Mouse (Mus musculus): ENCODE results near the gene Tnr.

Tnr gene

GRCm38 (mm10) chr1:159678221-159678935, 154.8 kb downstream of the Tnr start:
- Histone ChIP-seq H3K27me3 (ENCODE audit: control insufficient read depth, insufficient read depth, low read length, poor library complexity, severe bottlenecking) (no peaks in the 10 kb centered on the region), H3K36me3 (ENCODE audit: control insufficient read depth, insufficient read depth, low read length, poor library complexity, severe bottlenecking) (no peaks in the 10 kb centered on the region)
- DNase-seq (ENCODE audit: low read depth, low spot score): no peak

GRCm38 (mm10) chr1:159681252-159681651, 157.7 kb downstream of the Tnr start:
- Histone ChIP-seq H3K27me3 (ENCODE audit: control insufficient read depth, insufficient read depth, low read length, poor library complexity, severe bottlenecking) (no peaks in the 10 kb centered on the region), H3K36me3 (ENCODE audit: control insufficient read depth, insufficient read depth, low read length, poor library complexity, severe bottlenecking) (no peaks in the 10 kb centered on the region)
- no peak for DNase-seq (ENCODE audit: low read depth, low spot score)

GRCm38 (mm10) chr1:159686476-159687231, 163.1 kb downstream of the Tnr start:
- no peaks in the 10 kb centered on the region for H3K27me3 ChIP-seq (ENCODE audit: control insufficient read depth, insufficient read depth, low read length, poor library complexity, severe bottlenecking)
- no peak for DNase-seq (ENCODE audit: low read depth, low spot score)
- H3K36me3 ChIP-seq (ENCODE audit: control insufficient read depth, insufficient read depth, low read length, poor library complexity, severe bottlenecking): no peaks in the 10 kb centered on the region

DNA sequence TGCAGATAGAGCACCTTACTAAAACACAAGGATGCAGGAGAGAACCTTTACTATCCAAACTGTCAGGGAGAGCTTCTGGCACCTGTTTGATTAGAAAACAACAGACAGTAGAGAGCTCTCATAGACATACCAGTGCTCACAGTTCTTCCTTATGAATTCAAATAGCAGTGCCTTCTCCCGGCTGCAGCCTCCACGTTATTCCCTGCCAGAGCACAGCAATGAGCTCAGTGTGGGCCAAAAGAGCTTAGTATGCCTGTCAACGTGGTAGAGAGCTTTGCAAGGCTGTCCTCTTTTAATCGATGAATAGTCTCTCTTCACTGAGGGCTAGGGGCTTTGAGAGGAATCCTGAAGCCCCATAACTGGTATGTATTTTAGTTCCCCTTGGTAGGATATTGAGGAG, 173.1 kb downstream of the Tnr start:
- Histone ChIP-seq H3K36me3 (ENCODE audit: control insufficient read depth, insufficient read depth, low read length, poor library complexity, severe bottlenecking) (no peaks in the 10 kb centered on the region), H3K27me3 (ENCODE audit: control insufficient read depth, insufficient read depth, low read length, poor library complexity, severe bottlenecking) (no peaks in the 10 kb centered on the region)
- DNase-seq (ENCODE audit: low read depth, low spot score): no peak

DNA sequence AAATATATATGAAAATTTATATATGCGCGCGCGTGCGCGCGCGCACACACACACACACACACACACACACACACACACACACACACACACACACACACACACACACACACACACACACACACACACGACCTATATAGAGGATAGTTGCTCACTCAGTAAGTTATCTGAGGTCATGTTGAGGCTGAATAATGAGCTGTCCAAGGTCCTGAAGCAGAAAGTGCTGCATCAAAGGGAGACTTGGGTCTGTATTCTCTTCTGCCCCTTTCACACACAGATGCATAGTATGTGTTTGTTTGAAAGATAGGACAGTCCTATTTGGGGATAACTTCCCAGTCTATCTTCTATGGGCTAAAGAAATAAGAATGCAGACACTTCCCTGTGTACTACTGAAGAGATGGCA, 178.5 kb downstream of the Tnr start:
- DNase-seq (ENCODE audit: low read depth, low spot score): peak; percentile 17
- Histone ChIP-seq H3K27me3 (ENCODE audit: control insufficient read depth, insufficient read depth, low read length, poor library complexity, severe bottlenecking) (no peaks in the 10 kb centered on the region), H3K36me3 (ENCODE audit: control insufficient read depth, insufficient read depth, low read length, poor library complexity, severe bottlenecking) (no peaks in the 10 kb centered on the region)

GRCm38 (mm10) chr1:159704925-159705324, 181.4 kb downstream of the Tnr start:
- no peaks in the 10 kb centered on the region for H3K27me3 ChIP-seq (ENCODE audit: control insufficient read depth, insufficient read depth, low read length, poor library complexity, severe bottlenecking)
- no peak for DNase-seq (ENCODE audit: low read depth, low spot score)
- H3K36me3 ChIP-seq (ENCODE audit: control insufficient read depth, insufficient read depth, low read length, poor library complexity, severe bottlenecking): no peaks in the 10 kb centered on the region

- no peaks in the 10 kb centered on the region for H3K36me3 ChIP-seq (ENCODE audit: control insufficient read depth, insufficient read depth, low read length, poor library complexity, severe bottlenecking)
- no peaks in the 10 kb centered on the region for H3K27me3 ChIP-seq (ENCODE audit: control insufficient read depth, insufficient read depth, low read length, poor library complexity, severe bottlenecking)
- no peak for DNase-seq (ENCODE audit: low read depth, low spot score)
These were observed 192.7 kb downstream of the Tnr start for GRCm38 (mm10) chr1:159716301-159716700.

DNA sequence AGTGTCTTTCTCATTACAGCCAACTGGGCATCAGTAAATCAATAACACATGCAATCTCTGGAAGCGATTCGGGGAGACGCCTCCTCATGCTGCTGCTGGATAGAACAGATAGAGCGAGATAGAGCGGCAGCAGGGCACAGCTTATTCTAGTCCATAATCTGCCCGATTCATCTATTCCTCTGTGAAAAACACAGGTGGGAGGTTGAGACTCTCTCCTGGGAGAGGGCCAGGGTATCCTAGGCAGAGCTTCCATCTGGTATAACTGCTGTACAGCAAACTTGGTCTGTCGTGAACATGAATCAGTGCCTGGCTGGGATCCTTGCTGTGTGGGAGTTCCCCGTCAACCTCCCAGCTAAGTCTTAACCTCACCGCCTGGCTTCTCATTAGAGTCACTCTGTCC, 193.4 kb downstream of the Tnr start:
- no peak for DNase-seq (ENCODE audit: low read depth, low spot score)
- Histone ChIP-seq H3K36me3 (ENCODE audit: control insufficient read depth, insufficient read depth, low read length, poor library complexity, severe bottlenecking) (no peaks in the 10 kb centered on the region), H3K27me3 (ENCODE audit: control insufficient read depth, insufficient read depth, low read length, poor library complexity, severe bottlenecking) (no peaks in the 10 kb centered on the region)

GRCm38 (mm10) chr1:159723733-159724132, 200.2 kb downstream of the Tnr start:
- no peaks in the 10 kb centered on the region for H3K27me3 ChIP-seq (ENCODE audit: control insufficient read depth, insufficient read depth, low read length, poor library complexity, severe bottlenecking)
- no peak for DNase-seq (ENCODE audit: low read depth, low spot score)

GRCm38 (mm10) chr1:159729270-159729669, 205.7 kb downstream of the Tnr start:
- no peaks in the 10 kb centered on the region for H3K36me3 ChIP-seq (ENCODE audit: control insufficient read depth, insufficient read depth, low read length, poor library complexity, severe bottlenecking)
- H3K27me3 ChIP-seq (ENCODE audit: control insufficient read depth, insufficient read depth, low read length, poor library complexity, severe bottlenecking): no peaks in the 10 kb centered on the region
- DNase-seq (ENCODE audit: low read depth, low spot score): no peak

More at GRCm38 (mm10) chr1:159723733-159724132, 200.2 kb downstream of the Tnr start:
- H3K36me3 ChIP-seq (ENCODE audit: control insufficient read depth, insufficient read depth, low read length, poor library complexity, severe bottlenecking): no peaks in the 10 kb centered on the region

DNA sequence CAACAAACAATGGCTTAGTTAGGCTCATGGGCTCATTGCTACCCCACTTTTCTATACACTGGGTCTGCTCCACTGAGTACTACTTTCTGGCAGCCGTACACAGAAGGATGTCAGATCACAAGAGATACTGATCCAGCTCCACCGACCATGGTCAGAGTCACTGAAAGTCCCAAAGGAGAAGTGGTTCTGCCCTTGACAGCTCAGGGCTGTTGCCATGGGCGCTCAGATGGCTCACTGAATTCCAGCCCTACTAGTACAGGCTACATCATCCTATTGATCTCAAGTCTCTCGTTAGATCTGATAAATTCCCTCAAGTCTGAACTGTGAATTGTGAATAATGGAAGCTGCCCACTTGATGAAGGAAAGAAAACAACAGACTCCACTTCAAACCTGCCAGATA, 207.3 kb downstream of the Tnr start:
- Histone ChIP-seq H3K27me3 (ENCODE audit: control insufficient read depth, insufficient read depth, low read length, poor library complexity, severe bottlenecking) (no peaks in the 10 kb centered on the region), H3K36me3 (ENCODE audit: control insufficient read depth, insufficient read depth, low read length, poor library complexity, severe bottlenecking) (no peaks in the 10 kb centered on the region)
- no peak for DNase-seq (ENCODE audit: low read depth, low spot score)

- no peaks in the 10 kb centered on the region for H3K27me3 ChIP-seq (ENCODE audit: control insufficient read depth, insufficient read depth, low read length, poor library complexity, severe bottlenecking)
- H3K36me3 ChIP-seq (ENCODE audit: control insufficient read depth, insufficient read depth, low read length, poor library complexity, severe bottlenecking): no peaks in the 10 kb centered on the region
- no peak for DNase-seq (ENCODE audit: low read depth, low spot score)
These were observed 211.5 kb downstream of the Tnr start for GRCm38 (mm10) chr1:159735099-159735498.

- Histone ChIP-seq H3K27me3 (ENCODE audit: control insufficient read depth, insufficient read depth, low read length, poor library complexity, severe bottlenecking) (no peaks in the 10 kb centered on the region), H3K36me3 (ENCODE audit: control insufficient read depth, insufficient read depth, low read length, poor library complexity, severe bottlenecking) (no peaks in the 10 kb centered on the region)
- no peak for DNase-seq (ENCODE audit: low read depth, low spot score)
These were observed 215.9 kb downstream of the Tnr start for GRCm38 (mm10) chr1:159739478-159739877.

DNA sequence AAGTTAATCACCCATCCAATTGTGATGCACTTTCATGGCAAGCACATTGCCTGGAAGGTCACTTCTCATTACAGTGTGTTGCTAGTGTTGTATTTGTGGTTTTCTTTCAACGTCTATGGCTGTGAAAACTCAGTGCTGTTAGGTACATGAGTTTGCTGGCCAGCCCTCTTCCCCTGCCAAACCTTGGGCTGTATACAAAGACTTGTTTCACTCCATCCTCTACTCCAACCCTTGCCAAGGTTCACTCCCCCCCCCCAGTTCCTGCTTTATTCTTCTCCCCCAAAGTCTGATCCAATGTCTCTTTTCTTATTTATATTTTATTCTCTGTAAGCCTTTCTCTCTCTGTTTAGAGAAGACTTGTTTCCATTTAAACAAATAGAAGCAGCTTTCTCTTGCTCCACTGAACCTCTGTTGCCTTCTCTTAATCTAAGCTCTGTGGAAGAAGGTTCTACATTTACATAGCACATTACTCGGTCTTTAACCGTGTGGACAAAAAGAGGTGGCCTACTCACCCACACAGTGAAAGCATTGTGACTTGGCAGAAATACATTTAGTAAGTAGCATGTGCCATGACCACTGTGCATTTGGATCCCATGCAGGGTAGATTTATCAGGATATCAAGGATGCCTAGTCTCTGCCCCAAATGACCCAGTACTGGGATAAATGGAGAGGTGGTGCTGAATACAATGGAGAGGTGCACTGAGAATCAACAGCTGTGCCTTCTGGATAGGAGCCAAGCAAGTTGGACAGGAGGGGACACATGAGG, 217.9 kb downstream of the Tnr start:
- no peak for DNase-seq (ENCODE audit: low read depth, low spot score)
- Histone ChIP-seq H3K36me3 (ENCODE audit: control insufficient read depth, insufficient read depth, low read length, poor library complexity, severe bottlenecking) (no peaks in the 10 kb centered on the region), H3K27me3 (ENCODE audit: control insufficient read depth, insufficient read depth, low read length, poor library complexity, severe bottlenecking) (no peaks in the 10 kb centered on the region)

DNA sequence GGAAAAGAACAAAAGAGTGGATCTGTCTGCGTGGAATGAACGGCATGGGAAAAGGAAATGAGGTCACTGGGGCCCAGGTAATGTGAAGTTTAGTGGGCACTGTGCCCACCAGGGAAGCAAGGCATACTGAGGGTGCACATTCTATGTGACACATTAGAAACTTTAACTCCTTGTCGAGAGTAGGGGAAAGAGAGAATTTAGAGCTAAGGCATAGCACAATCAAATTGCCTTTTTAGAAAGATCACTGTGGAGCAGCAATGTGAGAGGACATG, 218.4 kb downstream of the Tnr start:
- Histone ChIP-seq H3K36me3 (ENCODE audit: control insufficient read depth, insufficient read depth, low read length, poor library complexity, severe bottlenecking) (no peaks in the 10 kb centered on the region), H3K27me3 (ENCODE audit: control insufficient read depth, insufficient read depth, low read length, poor library complexity, severe bottlenecking) (no peaks in the 10 kb centered on the region)
- no peak for DNase-seq (ENCODE audit: low read depth, low spot score)

Data from splenic B cell, adult 2 months (primary cell).